Mouse (Mus musculus): ENCODE results near the gene Msmp.
"Not testable (repeated sequence)": the region's sequence is repeated elsewhere in the genome, so short reads cannot be mapped to it uniquely, and the experiment has no call there.

Gene Msmp

DNA sequence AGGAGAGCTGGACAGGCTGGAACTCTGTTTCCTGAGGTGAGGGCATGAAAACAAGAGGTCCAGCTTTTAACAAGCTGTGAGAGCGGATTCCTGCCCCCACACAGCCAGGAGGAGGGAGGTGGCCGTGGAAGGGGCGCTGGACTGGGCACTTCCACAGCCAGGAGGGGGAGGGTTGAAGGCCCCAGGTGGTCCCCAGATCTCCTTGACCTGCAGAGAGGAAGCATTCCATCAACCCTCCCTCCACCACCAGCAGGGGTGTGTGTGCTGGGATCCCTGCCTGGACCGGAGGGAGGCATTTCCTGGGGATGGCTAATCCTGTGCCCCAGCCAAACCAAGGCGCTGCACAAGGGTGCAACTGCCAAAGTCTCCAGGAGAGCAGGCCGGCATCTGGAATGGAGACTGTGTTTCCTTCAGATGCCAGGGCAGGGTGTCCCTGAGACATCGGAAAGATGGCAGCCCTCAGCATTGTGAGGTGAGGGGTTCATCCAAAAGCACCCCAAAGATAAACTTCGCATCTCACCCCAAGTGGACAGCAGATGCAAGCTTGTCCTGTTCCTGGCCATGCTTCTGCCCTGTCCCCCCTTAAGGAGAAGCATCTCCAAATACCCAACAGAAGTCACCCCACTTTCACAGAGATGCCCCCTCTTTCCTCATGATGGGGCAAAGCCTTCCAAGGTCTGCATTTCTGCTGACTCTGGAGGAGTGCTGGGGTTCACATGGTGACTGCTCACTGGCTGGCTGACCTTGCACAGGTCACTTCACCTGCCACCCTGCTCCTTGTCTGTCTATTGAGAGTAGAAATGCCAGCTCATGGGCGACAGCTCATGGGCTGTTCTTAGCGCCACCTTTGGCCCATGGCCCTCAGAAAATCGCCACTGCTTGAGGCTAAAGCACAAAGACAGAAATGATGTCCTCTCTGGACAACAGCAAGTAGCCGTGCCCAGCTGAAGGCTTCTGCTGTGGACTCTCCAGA is at the start of gene Msmp:
Gene Msmp (minus strand): TSS at position 51 of the 973 bp plus-strand sequence.
- no peak for DNase-seq (ENCODE audit: low spot score in 2 of 2)

DNA sequence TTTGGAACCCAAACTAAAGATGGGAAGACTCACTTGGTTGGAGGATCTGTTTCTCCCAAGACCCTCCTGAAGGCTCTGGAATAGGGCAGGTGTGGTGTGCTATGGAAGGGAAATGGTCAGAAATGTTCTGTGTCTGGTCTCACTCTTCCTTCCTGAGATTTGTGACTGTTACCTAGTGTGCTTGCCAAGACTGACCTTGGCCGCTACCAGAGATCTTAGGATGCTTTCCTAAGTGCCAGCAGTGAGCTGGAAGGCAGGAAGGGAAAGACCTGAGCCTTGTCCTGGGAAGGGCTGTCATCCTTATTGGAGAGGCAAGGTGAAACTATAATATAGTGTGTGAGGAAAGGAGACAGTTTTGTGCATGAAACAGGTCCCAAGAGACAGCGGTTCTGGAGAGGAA is 49.4 kb upstream of the Msmp start:
- no peak for DNase-seq (ENCODE audit: low spot score in 2 of 2)

DNA sequence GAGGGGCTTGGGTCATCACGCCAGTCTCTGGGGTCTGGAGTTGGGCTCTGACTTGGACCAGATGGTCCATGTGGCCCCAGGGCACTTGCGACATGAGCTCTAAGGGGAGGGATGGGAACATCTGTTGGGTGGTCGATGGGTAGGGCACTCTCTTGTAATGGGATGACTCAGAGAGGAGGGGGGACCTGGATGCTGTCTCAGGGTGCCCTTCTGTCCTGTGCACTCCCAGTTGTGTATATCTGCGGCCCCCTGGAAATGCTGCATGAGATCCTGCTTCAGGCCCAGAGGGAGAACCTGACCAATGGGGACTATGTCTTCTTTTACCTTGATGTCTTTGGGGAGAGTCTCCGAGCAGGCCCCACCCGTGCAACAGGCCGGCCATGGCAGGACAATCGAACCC is 49.0 kb upstream of the Msmp start:
- DNase-seq (ENCODE audit: low spot score in 2 of 2), result no peak

DNA sequence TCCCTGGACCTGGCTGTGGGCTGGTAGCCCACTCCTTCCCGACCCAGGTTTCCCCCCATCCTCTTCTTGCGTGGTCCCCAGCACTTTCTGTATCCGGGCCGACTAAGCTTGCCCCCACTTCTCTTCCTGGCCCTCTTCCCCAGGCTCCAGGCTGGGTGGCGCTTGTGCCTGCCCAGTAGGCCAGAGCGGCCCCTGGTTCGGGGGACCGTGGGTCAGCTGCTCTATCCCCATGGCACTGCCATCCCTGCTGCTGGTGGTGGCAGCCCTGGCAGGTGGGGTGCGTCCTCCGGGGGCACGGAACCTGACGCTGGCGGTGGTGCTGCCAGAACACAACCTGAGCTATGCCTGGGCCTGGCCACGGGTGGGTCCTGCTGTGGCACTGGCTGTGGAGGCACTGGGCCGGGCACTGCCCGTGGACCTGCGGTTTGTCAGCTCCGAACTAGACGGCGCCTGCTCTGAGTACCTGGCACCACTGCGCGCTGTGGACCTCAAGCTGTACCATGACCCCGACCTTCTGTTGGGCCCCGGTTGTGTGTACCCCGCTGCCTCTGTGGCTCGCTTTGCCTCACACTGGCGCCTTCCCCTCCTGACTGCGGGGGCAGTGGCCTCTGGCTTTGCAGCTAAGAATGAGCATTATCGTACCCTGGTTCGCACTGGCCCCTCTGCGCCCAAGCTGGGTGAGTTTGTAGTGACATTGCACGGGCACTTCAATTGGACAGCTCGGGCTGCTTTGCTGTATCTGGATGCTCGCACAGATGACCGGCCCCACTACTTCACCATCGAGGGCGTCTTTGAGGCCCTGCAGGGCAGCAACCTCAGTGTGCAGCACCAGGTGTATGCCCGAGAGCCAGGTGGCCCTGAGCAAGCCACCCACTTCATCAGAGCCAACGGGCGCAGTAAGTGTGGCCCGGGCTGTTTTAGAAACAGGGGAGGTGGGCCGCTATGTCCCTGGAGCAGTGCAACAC is 47.9 kb upstream of the Msmp start:
- no peak for DNase-seq (ENCODE audit: low spot score in 2 of 2)

DNA sequence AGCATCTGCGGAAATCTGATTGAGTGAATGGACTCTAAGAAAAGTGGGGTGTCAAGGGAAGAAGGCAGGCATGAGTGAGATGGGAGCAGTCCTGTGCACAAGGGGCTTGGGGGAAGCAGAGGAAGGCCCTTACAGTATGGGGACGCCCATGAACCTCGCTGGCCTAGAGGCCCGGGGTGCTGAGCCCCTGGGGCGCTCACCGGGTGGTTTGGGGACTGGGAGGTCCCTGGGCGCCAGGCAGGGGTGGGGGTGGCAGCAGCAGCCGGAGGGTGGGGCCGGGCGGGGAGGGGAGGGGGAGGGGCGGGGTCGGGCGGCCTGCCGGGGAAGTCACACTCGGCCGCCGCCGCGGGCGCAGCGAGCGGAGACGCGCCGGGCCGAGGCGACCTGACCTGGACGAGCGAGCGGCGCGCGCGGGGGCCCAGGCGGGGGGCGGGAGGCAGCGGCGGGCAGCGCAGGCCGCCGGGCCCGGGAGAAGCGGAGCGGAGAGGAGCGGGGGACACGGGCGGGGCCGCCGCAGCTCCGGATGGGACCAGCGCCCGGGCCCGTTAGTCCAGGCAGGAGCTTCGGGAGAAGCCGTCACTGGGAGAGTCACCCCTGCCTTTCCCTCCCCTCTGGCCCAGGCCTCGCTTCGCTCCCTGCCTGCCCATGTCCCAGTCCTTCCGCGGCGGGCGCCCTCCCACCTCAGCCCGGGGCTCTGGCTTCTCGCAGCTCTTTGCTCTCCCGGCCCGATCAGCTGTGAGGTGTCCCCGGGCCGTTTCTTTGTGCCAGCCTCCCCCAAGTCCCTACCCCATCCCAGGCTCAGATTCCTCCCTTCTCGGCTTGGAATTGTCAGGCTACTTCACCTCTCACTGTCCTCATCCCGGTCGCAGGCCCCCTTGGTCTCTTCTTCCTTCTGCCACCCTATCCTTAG is 47.0 kb upstream of the Msmp start, which contains the start of gene Npr2:
Gene Npr2 (plus strand): TSS at position 890 of the 910 bp plus-strand sequence.
- DNase-seq (ENCODE audit: low spot score in 2 of 2), result no peak

DNA sequence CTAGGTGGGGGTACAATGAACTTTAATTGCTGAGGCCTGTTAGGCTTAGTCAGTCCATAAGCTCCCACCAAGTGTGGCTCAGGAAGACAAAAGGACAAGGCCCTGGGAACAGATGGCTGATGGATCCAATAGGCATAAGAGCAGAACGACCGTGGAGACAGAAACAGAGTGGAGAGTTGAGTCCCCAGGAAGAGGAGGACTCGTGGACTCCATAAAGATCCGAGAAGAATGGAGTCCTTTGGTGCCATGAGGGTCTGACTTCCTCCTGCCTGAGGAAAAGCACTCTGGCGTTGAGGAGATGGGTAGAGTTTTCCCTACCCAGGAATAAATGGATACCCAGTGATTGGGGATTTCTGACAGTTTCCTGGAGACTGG is 46.4 kb upstream of the Msmp start:
- DNase-seq (ENCODE audit: low spot score in 2 of 2), result no peak

DNA sequence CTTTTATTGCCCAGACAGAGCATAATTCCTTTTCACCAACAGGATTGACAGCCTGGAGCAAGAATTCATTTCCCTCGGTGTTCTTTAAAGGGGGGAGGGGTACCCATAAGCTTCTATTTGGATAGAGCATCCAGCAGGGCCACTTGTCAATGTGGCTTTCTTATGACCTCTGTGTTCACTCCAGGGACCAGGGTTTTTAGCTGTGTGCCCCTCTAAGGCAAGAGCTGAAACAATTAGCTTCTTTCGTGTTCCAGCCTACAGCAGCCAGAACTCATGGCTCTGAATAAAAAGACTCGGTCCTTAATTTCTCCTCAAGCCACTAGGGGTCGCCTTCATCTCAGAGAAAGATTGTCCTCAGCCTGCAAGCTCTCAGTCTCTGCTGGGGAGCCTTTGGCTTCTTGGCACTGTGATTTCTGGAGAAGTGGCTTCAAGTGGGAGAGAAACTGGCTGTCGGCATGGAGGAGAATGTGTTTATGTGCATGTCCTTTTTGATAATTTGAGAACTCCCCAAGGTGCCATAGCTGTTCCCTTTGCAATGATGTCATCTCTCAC is 45.8 kb upstream of the Msmp start:
- DNase-seq (ENCODE audit: low spot score in 2 of 2), result peak; percentile 57 to 75

DNA sequence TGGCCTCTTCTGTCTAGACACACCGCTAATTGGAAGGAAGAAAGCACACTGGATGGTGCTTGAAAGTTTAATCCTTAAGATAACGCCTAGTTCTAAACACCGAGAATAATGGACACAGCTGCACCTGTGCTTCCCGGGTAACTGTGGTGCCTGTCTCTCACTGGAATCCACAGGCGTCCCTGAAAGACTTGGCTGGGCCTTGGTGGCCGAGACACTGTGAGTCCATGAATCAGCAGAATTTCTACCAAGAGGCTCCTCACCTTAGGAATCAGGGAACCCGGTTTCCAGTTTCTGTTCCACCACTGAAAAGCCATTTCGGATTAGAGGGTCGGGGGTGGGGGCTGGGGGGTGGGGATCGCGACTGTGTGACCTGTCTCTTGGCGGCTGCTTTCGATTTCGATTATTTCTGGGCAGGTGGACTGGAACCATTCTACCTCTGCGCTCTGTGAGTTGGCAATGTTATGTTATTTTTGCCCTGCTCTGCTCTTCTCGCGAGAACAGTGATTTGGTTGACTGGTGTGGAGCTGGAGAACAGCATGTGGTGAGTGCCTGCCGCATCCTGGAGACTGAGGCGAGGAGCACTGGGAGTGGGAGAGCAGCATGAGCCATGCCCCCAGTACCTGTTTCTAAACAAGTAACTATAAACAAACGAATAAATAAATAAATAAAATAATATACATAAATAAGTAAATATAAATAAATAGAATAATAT is 45.0 kb upstream of the Msmp start:
- no peak for DNase-seq (ENCODE audit: low spot score in 2 of 2)

DNA sequence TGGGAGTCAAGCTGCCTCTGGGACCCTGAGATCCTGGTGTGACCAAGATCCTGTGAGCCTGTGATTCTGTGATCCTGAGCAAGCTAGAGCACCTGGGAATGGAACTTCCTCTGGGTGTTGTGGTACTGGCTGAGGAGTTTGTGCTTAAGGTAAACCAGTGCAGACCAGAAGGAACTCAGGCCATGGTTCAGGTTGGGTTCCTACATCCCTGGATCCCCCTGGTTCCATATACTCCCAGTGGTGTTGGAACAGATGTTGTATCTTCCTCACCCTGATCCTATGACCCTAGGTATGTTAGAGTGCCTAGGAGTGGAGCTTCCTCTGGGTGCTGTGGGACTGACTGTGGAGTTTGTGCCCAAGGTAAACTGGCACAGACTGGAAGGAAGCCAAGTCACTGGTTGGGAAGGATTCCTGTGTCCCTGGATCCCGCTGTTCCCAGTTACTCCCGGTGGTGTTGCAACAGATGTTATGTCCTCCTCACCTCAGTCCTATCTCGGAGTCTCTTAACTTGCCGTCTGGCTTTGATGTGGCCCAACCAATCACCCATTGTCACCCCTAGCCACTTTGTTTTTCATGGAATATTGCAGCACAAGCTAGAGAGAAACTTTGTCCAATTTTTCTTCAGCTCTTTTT is 36.0 kb upstream of the Msmp start:
- DNase-seq (ENCODE audit: low spot score in 2 of 2), result no peak

DNA sequence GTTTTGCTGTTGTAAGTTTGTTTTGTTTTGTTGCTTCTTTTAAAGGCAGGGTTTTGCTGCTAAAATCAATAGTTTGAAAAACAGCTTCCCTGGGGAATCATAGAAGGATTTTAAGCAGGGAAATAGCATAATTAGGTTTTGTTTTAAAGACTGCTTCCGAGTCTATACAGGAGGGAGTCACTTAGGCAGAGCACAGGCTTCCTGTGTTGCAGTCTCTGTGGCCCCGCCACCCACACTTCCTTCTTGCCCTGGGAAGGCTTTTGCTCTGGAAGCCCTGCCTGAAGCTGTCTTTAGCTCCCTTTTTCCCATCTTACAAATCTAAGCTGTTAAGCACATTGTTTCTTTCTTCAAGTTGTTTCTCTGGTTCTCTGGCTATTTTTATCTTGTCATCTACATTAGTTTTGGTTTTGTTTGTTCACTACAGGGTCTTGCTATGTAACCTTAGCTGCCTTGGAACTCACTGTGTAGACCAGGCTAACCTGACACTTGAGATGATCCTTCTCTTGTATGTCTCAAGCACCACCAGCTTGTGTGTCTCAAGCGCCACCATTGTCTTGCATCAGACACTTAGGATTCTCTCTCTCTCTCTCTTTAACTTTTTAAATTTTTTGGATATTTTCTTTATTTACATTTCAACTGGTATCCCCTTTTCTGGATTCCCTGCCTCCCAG is 28.9 kb upstream of the Msmp start:
- DNase-seq (ENCODE audit: low spot score in 2 of 2), result peak in 1 of 2 experiments; percentile 18

DNA sequence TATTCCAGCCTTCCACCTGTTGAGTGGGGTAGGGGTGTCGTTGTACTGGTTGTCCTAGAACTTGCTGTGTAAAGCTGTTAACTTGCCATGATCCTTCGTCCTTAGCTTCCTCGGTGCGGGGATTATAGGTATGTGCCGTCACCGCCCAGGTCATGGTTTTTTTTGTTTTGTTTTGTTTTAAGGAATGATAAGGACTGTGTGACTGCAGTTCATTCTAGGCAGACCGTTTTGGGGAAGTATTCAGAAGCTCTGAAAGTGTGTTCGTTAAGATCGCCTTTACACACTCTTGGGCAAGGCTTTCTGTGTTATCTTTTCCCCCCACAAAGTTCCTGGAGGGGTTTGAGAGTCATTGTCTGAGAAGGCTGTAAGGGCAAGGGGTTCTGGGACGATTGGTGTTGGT is 28.2 kb upstream of the Msmp start:
- no peak for DNase-seq (ENCODE audit: low spot score in 2 of 2)

DNA sequence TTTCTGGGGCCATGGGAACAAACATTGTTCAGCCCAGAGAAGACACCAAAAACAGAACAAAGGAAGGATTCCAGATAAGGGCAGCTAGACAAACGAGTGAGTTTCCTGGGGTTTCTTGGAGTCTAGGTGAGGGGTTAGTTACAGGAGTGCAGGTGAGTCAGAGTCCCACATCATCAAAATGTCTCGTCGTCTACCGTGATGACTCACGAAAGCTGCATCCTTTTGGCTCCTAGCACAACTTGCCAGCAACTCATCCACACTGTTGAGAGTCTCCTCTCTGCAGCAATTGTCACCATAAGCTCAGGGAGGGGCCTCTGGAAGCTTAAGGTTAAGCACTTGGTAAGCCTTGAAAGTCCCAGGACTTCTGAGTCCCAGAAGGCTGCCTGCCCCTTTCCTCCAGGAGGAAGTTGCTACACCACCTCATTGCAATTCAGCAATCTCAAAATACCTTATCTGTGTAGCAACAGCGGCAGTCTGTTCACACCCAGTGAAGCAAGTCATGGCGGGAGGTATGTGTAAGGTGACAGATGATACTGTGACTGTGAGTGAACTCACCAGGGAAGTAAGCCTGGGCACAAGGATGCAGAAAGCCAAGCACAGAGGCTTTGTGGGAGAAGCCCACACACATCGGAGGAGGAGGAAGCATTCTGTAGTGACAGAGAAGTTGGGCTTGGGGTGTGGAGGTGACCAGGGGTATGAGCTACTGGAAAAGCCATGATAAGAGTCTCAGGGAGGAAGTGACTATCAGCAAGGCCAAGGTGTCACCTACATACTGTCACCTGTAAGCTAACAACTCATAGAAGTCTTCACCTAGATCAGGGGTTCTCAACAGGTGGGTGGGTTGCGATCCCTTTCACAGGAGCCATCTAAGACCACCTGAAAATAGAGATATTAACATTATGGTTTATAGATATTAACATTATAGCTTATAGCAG is 20.7 kb upstream of the Msmp start:
- no peak for DNase-seq (ENCODE audit: low spot score in 2 of 2)

DNA sequence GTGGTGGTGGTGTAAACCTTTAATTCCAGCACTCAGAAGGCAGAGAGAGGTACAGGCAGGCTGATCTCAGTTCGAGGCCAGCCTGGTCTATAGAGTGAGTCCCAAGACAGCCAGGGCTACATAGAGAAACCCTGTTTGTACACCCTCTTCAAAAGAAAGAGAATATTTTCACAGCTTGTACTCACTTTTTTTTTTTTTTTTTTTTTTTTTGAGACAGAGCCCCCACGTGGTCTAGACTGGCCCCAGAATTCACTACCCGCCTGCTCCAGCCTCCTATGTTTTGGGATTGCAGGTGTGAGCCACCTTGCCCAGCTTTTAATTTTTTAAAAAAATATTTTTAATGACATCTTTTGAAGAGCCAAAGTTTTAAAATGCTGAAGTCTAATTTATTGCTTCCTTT is 19.8 kb upstream of the Msmp start:
- DNase-seq (ENCODE audit: low spot score in 2 of 2), result no peak

DNA sequence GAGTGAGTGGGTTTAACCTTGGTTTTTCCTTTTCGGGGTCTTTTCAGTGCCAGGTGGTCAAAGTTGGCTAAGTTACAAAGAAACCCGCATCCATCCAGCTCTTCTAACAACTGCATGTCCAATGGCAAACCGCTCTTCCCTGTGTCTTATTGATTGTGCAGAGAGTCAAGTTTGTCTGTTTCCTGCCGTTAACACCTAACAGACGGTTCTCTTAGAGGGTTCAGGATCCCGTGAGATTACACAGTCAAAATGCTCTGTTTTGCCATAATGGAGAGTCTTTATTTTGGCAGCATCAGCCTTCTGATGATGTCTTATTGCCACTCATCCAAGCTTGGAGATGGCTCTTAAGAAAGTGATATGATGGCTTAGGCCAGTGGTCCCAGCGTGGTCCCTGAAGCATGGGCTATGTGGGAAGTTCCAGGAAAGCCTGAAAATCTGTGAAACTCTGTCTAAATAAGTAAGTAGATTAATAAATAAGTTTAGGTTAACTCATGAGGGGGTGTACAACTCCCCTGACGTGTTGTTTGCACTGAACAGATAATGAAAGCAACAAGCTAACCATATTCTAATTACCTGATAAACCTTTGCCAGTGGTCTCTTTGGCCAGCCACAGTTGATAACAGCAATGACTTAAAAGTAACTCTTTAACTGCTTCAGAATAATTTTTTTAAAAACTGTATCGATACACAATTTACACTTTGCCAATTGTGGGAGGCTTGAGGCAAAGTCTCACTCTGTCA is 16.1 kb upstream of the Msmp start:
- no peak for DNase-seq (ENCODE audit: low spot score in 2 of 2)

DNA sequence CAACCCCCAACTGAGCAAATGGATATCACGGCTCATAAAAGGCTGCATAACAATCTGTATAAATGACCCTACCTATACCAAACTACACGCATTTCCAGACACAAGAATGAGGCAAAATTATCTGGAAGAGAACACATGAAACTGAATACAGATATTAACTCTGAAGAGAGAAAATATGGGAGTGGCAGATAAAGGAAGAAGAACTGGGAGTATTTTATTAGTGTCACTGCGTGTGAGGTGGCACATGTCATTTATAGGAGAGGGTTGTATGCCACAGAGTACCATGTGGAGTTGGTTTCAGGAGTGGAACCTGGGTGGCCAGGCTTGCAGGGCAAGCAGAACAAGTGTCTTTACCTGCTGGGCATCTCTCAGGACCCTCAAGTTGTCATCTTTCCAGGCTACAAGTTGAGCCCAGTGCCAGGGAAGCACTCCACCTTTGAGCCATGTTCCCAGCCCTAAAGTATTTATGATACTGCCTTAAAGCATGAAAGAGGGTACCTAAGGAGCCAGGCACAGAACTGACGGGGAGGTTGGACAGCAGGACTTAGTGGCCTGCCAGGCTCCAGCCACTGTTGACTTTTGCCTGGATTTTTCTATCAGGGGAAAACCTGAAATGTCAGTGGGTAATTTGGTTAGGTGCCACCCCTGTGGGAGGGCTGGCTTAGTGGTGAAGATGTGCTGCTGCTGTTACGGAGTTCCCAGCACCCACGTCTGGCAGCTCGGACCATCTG is 14.5 kb upstream of the Msmp start:
- no peak for DNase-seq (ENCODE audit: low spot score in 2 of 2)

DNA sequence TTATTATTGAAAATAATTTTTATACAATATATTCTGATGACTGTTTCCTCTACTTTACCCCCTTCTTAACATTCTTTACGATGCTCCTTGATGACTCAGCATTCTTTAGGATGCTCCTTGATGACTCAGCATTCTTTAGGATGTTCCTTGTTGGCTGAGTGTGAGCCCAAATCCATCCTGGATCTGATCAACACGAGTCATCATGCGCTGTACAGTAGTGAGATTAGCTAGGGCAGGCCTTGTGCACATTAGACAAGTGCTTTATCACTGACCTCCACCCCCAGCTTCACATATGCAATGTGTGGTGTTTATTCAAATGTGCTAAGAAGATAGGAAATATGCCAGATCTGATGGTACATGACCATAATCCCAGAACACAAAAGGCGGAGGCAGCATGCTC is 13.9 kb upstream of the Msmp start:
- DNase-seq (ENCODE audit: low spot score in 2 of 2), result no peak

DNA sequence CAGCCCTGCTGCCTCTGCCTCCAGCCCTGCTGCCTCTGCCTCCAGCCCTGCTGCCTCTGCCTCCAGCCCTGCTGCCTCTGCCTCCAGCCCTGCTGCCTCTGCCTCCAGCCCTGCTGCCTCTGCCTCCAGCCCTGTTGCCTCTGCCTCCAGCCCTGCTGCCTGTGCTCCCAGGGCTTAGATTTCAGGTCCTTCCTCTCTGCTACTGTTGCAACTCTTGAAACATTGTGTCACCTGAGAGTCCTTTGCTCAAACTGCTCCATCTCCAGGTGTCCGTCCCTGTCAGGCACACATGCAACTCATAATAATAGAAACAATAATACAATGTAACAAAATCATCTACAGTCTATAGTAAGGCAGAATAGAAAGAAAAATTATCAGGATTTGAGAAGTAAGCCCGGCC is 12.3 kb upstream of the Msmp start:
- DNase-seq (ENCODE audit: low spot score in 2 of 2), result not testable (repeated sequence)

Data from natural killer cell, adult 2 months (primary cell).